Mouse (Mus musculus): ENCODE data around the gene Camkv. TPM values are rescaled to one million over a fixed set of nuclear protein-coding genes. Genes with fewer than 3 reads are reported as not detected.

Camkv gene
- polyA plus RNA-seq, 1 experiment from 2014 or later: 1.9 TPM

- ATAC-seq (replicated peaks; ENCODE audit: low FRiP score, low TSS enrichment, low read depth): no peak
Observed at GRCm38 (mm10) chr9:107974491-107975171, 39.2 kb downstream of the Camkv start.

GRCm38 (mm10) chr9:107975399-107976386 lies 40.2 kb downstream of the Camkv start, which contains the start of gene Uba7:
Gene Uba7, plus strand, starts transcription at chr9:107975505.
- Histone ChIP-seq H3K27ac (ENCODE audit: low read depth) (peak within 1 kb of the TSS; percentile 54), H3K9me3 (ENCODE audit: control insufficient read depth, low read length) (no peaks in the 10 kb centered on the region), H3K4me2 (ENCODE audit: low read length) (peak within 1 kb of the TSS; percentile 34), H3K27me3 (replicated peaks; ENCODE audit: control insufficient read depth, insufficient read depth, low read length) (no peaks in the 10 kb centered on the region), H3K9ac (ENCODE audit: low read length) (0 out of 2 replicates have a peak within 1 kb of the TSS, but pooled peaks have one; percentile 5), H3K4me3 (ENCODE audit: low read depth, low read length) (0 out of 2 replicates have a peak within 1 kb of the TSS, but pooled peaks have one; percentile 6), H3K36me3 (ENCODE audit: control insufficient read depth, insufficient read depth, low read length) (peaks cover 13% of the 10 kb centered on the region), H3K4me1 (replicated peaks; ENCODE audit: control insufficient read depth, insufficient read depth, low read length) (peaks cover 12% of the 10 kb centered on the region)
- no peak; the same call in 1 of the 2 replicates for ATAC-seq (replicated peaks; ENCODE audit: low FRiP score, low TSS enrichment, low read depth)
- 63% methylated on average over 12 of the region's 12 CpGs for WGBS
- peak; percentile 62 for DNase-seq (ENCODE audit: low spot score)

More at GRCm38 (mm10) chr9:107974491-107975171, 39.2 kb downstream of the Camkv start:
- DNase-seq (ENCODE audit: low spot score): no peak
- WGBS: 79% methylated on average over 10 of the region's 10 CpGs
- Histone ChIP-seq H3K36me3 (ENCODE audit: control insufficient read depth, insufficient read depth, low read length) (peaks cover 23% of the 10 kb centered on the region), H3K27me3 (replicated peaks; ENCODE audit: control insufficient read depth, insufficient read depth, low read length) (no peaks in the 10 kb centered on the region), H3K4me2 (ENCODE audit: low read length) (no peak overlapping the region), H3K4me3 (ENCODE audit: low read depth, low read length) (no peak overlapping the region), H3K27ac (ENCODE audit: low read depth) (peak overlapping the region; percentile 54), H3K4me1 (replicated peaks; ENCODE audit: control insufficient read depth, insufficient read depth, low read length) (peaks cover 6% of the 10 kb centered on the region), H3K9me3 (ENCODE audit: control insufficient read depth, low read length) (no peaks in the 10 kb centered on the region), H3K9ac (ENCODE audit: low read length) (no peak overlapping the region)

- Histone ChIP-seq H3K27me3 (replicated peaks; ENCODE audit: control insufficient read depth, insufficient read depth, low read length) (no peaks in the 10 kb centered on the region), H3K4me3 (ENCODE audit: low read depth, low read length) (no peak overlapping the region), H3K4me2 (ENCODE audit: low read length) (no peak overlapping the region), H3K9me3 (ENCODE audit: control insufficient read depth, low read length) (no peaks in the 10 kb centered on the region), H3K9ac (ENCODE audit: low read length) (no peak overlapping the region), H3K4me1 (replicated peaks; ENCODE audit: control insufficient read depth, insufficient read depth, low read length) (peaks cover 31% of the 10 kb centered on the region), H3K36me3 (ENCODE audit: control insufficient read depth, insufficient read depth, low read length) (no peaks in the 10 kb centered on the region), H3K27ac (ENCODE audit: low read depth) (no peak overlapping the region)
- ATAC-seq (replicated peaks; ENCODE audit: low FRiP score, low TSS enrichment, low read depth) (no peak), DNase-seq (ENCODE audit: low spot score) (no peak)
- 90% methylated on average over 12 of the region's 12 CpGs for WGBS
Observed at GRCm38 (mm10) chr9:107978815-107979214, 43.3 kb downstream of the Camkv start.

- ATAC-seq (replicated peaks; ENCODE audit: low FRiP score, low TSS enrichment, low read depth) (peak; percentile 26; the same call in 1 of the 2 replicates), DNase-seq (ENCODE audit: low spot score) (peak; percentile 76)
- Histone ChIP-seq H3K9me3 (ENCODE audit: control insufficient read depth, low read length) (no peaks in the 10 kb centered on the region), H3K4me3 (ENCODE audit: low read depth, low read length) (peak overlapping the region; percentile 80), H3K27ac (ENCODE audit: low read depth) (peak overlapping the region; percentile 100), H3K4me1 (replicated peaks; ENCODE audit: control insufficient read depth, insufficient read depth, low read length) (peaks cover 30% of the 10 kb centered on the region), H3K4me2 (ENCODE audit: low read length) (peak overlapping the region; percentile 65), H3K36me3 (ENCODE audit: control insufficient read depth, insufficient read depth, low read length) (0 out of 2 replicates have a peak, but pooled peaks cover 5% of the 10 kb centered on the region), H3K9ac (ENCODE audit: low read length) (peak overlapping the region; percentile 38), H3K27me3 (replicated peaks; ENCODE audit: control insufficient read depth, insufficient read depth, low read length) (no peaks in the 10 kb centered on the region)
- 18% methylated on average over 6 of the region's 7 CpGs for WGBS
Observed at GRCm38 (mm10) chr9:107981684-107982605, 46.5 kb downstream of the Camkv start.

DNA sequence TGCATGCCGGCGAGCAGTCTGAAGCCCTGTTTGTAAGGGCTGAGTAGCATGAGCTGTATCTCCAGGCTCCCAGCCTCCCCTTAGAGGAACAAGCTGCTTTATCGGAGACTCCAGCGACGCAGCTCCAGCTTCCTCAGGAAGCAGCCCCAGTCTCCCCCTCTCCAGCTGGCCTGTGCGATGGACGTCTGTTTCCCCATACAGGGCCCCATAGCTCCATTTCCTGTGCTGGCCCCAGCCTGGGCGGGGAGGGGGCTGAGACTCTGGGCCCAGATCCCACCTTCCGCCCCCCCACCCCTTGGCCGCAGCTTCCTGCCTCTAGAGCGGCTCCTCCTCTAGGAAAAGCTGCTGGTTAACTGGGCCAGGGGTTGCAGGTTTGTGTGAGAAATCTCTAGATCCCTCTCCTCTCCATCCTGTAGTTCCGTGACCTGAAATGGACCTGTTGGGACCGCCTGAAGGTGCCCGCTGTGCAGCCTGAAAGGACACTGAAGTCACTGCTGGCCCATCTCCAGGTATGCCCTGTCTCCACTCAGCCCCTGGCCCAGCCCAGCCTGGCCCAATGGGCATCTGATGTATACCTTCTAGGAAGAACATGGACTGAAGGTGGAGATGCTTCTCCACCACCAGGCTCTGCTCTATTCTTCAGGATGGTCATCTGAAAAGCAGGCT lies 47.3 kb downstream of the Camkv start, which contains the start of gene Gm20661:
Gm20661 (plus strand) TSS at position 378 of the 666 bp plus-strand sequence.
- WGBS: 16% methylated on average over 14 of the region's 14 CpGs
- peaks cover 30% of the 10 kb centered on the region for H3K4me1 ChIP-seq (replicated peaks; ENCODE audit: control insufficient read depth, insufficient read depth, low read length)
- peak; percentile 65 for ATAC-seq (replicated peaks; ENCODE audit: low FRiP score, low TSS enrichment, low read depth)

DNA sequence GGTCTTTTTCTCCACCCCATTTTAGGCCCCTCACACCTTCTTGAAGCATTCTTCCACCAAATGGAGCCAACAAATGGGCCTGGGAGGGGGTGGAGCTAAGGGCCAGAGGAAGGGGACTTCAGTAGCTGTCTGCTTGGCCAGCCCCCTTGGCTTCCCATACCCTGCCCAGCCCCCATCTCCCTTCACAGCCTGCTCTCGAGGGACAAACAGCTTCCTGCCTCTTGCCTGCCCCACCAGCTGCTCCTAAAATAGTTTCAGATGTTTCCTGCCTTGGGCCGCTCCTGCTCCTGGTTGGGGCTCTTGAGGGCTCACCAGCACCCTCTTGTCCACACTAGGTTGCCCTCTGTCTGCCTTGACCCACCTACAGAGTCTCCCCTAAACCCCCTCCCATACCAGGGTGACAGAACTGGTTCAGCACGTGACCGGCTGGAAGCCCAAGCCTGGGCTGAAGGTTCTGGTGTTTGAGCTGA lies 48.0 kb downstream of the Camkv start:
- ATAC-seq (replicated peaks; ENCODE audit: low FRiP score, low TSS enrichment, low read depth) (peak; percentile 44), DNase-seq (ENCODE audit: low spot score) (peak; percentile 79)
- Histone ChIP-seq H3K4me1 (replicated peaks; ENCODE audit: control insufficient read depth, insufficient read depth, low read length) (peaks cover 30% of the 10 kb centered on the region), H3K27ac (ENCODE audit: low read depth) (peak overlapping the region; percentile 100), H3K4me3 (ENCODE audit: low read depth, low read length) (peak overlapping the region; percentile 80), H3K36me3 (ENCODE audit: control insufficient read depth, insufficient read depth, low read length) (0 out of 2 replicates have a peak, but pooled peaks cover 5% of the 10 kb centered on the region), H3K4me2 (ENCODE audit: low read length) (peak overlapping the region; percentile 65), H3K9ac (ENCODE audit: low read length) (peak overlapping the region; percentile 74), H3K27me3 (replicated peaks; ENCODE audit: control insufficient read depth, insufficient read depth, low read length) (no peaks in the 10 kb centered on the region), H3K9me3 (ENCODE audit: control insufficient read depth, low read length) (no peaks in the 10 kb centered on the region)
- 19% methylated on average over 4 of the region's 4 CpGs for WGBS

More for the DNA sequence above, 47.3 kb downstream of the Camkv start, which contains the start of gene Gm20661:
- Histone ChIP-seq H3K4me3 (ENCODE audit: low read depth, low read length) (peak within 1 kb of the TSS; percentile 80), H3K9ac (ENCODE audit: low read length) (peak within 1 kb of the TSS; percentile 74), H3K27me3 (replicated peaks; ENCODE audit: control insufficient read depth, insufficient read depth, low read length) (no peaks in the 10 kb centered on the region), H3K4me2 (ENCODE audit: low read length) (peak within 1 kb of the TSS; percentile 65), H3K9me3 (ENCODE audit: control insufficient read depth, low read length) (no peaks in the 10 kb centered on the region), H3K36me3 (ENCODE audit: control insufficient read depth, insufficient read depth, low read length) (0 out of 2 replicates have a peak, but pooled peaks cover 5% of the 10 kb centered on the region), H3K27ac (ENCODE audit: low read depth) (peak within 1 kb of the TSS; percentile 100)
- peak; percentile 91 for DNase-seq (ENCODE audit: low spot score)

DNA sequence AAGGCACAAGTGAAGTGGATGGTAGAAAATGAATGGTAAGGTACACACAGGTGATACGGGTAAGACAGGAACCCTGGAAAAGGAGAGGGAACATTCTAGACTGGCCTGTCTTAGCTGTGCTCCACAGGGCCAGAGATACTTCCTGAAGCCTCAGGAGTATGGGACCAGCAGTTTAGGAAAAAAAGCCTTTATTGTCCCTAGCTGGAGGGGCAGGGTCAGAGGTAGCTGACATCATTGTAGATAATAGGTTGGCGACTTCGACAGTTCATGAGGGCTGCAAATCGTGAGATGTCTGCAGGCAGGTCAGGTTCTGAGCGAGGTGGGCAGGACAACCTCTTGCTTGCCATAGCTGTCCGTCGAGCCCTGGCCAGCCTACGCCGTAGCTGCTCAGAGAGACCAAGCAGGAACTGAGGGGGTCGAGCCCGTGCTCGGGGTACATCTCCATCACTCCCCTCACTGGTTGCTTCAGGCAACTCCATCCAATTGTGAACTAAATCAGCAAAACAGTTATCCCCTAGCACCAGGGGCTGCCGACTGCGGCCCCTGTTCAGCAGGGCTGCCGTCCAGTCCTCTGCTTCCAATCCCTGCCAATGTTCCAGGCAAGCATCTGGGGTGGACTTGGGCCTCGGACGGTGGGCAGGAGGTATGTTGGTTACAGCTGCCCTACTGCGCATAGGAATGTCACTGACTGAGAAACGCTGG lies 48.7 kb downstream of the Camkv start:
- H3K36me3 ChIP-seq (ENCODE audit: control insufficient read depth, insufficient read depth, low read length): 0 out of 2 replicates have a peak, but pooled peaks cover 5% of the 10 kb centered on the region
- peak overlapping the region; percentile 74 for H3K9ac ChIP-seq (ENCODE audit: low read length)
- no peaks in the 10 kb centered on the region for H3K9me3 ChIP-seq (ENCODE audit: control insufficient read depth, low read length)
- 38% methylated on average over 19 of the region's 19 CpGs for WGBS
- no peak for ATAC-seq (replicated peaks; ENCODE audit: low FRiP score, low TSS enrichment, low read depth)
- no peak for DNase-seq (ENCODE audit: low spot score)
- peak overlapping the region; percentile 80 for H3K4me3 ChIP-seq (ENCODE audit: low read depth, low read length)
- H3K4me2 ChIP-seq (ENCODE audit: low read length): peak overlapping the region; percentile 65
- H3K27me3 ChIP-seq (replicated peaks; ENCODE audit: control insufficient read depth, insufficient read depth, low read length): no peaks in the 10 kb centered on the region
- peak overlapping the region; percentile 100 for H3K27ac ChIP-seq (ENCODE audit: low read depth)
- H3K4me1 ChIP-seq (replicated peaks; ENCODE audit: control insufficient read depth, insufficient read depth, low read length): peaks cover 30% of the 10 kb centered on the region
